Mouse (Mus musculus) intestine, embryonic 15.5 days (tissue): ENCODE data around the gene Ipmk. TPM values are rescaled to one million over a fixed set of nuclear protein-coding genes. Genes with fewer than 3 reads are reported as not detected.

Source experiments
- ATAC-seq: fragments of 200-750 bp; cut with Nextera tagmentation; 2 replicates; pipeline ENCODE4 v1.8.0; 2017; ENCODE audit warnings: moderate TSS enrichment, moderate library complexity
- H3K27ac ChIP-seq: fragments of 300-500 bp; sonication (generic); 2 replicates; pipeline ENCODE4 v1.5.1; 2015; ENCODE audit warnings: mild to moderate bottlenecking, inconsistent platforms
- H3K27me3 ChIP-seq: fragments of 300-500 bp; sonication (generic); replicated peaks from 2 replicates; pipeline ENCODE4 v1.6.1; 2015; ENCODE audit warnings: inconsistent platforms
- H3K36me3 ChIP-seq: fragments of 300-500 bp; sonication (generic); 2 replicates; pipeline ENCODE4 v1.6.1; 2015; ENCODE audit warnings: inconsistent platforms
- H3K4me1 ChIP-seq: fragments of 300-500 bp; sonication (generic); replicated peaks from 2 replicates; pipeline ENCODE4 v1.6.1; 2015; ENCODE audit warnings: inconsistent platforms
- H3K4me2 ChIP-seq: fragments of 300-500 bp; sonication (generic); replicated peaks from 2 replicates; pipeline ENCODE4 v1.6.1; 2015; ENCODE audit warnings: mild to moderate bottlenecking, inconsistent platforms
- H3K4me3 ChIP-seq: fragments of 300-500 bp; sonication (generic); replicated peaks from 2 replicates; pipeline ENCODE4 v1.5.1; 2015; ENCODE audit warnings: inconsistent platforms
- H3K9ac ChIP-seq: fragments of 300-500 bp; sonication (generic); 2 replicates; pipeline ENCODE4 v1.6.1; 2015; ENCODE audit warnings: inconsistent platforms
- H3K9me3 ChIP-seq: fragments of 300-500 bp; sonication (generic); 2 replicates; pipeline ENCODE4 v1.6.1; 2016; ENCODE audit warnings: inconsistent platforms
- WGBS: fragments of 180-500 bp; shearing (Covaris S2); methylation state at CpG from one replicate; pipeline ENCODE4 v1.1.7; 2015; 5-methylcytosine and 5-hydroxymethylcytosine counted together
- polyA plus RNA-seq: library from polyadenylated mRNA; unstranded; fragments of >200 nt; fragmentation: Nextera tagmentation; extraction: Ambion mirVana; gene quantifications from 2 replicates; pipeline ENCODE4 v1.2.1, GENCODE M21; 2015

Gene Ipmk
- polyA plus RNA-seq, 1 experiment from 2014 or later: 28.3 TPM

DNA sequence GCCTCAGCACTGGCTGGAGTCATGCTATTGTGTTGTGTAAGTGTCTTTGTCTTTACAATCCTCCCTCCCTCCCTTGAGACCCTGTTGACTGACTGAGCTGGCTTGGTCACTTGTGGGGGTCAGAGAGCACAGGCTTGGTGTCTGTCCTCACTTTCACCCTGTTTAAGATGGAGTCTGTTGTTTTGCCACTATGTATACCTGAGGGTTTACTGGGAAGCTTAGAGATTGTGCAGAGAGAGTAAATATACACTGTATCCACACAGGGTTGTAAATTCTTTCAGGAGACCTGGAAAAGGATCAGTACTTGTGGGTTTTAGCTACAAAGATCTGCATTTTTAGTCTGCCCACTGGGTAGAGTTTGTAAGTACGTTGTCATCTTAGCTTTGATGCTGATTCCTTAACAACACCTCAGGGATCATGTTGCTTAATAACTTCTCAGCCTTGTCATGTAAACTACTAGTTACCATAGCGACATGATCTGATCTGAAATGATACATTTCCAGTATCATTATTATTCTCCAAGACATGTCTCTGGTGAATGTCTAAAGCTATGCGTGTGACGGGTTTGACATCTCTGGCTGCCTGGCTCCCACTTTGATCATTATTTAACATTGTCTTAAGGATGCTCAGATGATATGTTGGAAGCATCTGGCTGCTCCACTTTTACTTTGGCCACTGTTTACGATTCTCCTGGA lies 58.1 kb downstream of the Ipmk start:
- no peak overlapping the region for H3K27ac ChIP-seq
- no peak overlapping the region for H3K9ac ChIP-seq
- H3K36me3 ChIP-seq: no peaks in the 10 kb centered on the region
- WGBS: 80% methylated on average over 5 of the region's 5 CpGs
- H3K4me1 ChIP-seq: no peaks in the 10 kb centered on the region
- no peaks in the 10 kb centered on the region for H3K9me3 ChIP-seq
- no peaks in the 10 kb centered on the region for H3K27me3 ChIP-seq
- H3K4me2 ChIP-seq: no peak overlapping the region
- no peak overlapping the region for H3K4me3 ChIP-seq
- ATAC-seq: no peak

DNA sequence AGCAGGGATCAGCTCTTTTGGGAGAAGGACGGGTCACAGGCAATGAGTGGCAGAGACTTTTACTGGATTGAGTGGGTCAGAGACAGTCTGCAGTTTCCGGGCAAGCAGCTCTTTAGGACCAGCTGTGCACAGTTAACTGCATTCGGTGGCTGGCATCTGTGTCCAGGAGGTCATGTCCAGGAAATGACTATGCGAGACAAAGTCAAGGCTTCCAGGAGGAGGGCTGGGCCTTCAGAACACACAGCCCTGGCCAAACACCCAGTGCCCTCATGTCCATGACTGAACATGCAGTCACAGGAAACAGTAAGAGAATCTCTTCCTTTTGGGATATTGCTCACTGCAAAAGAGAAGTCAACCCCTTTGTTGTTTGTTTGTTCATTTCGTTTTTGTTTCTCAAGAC lies 62.4 kb downstream of the Ipmk start:
- Histone ChIP-seq H3K4me2 (no peak overlapping the region), H3K4me1 (no peaks in the 10 kb centered on the region), H3K36me3 (no peaks in the 10 kb centered on the region), H3K4me3 (no peak overlapping the region), H3K27me3 (no peaks in the 10 kb centered on the region), H3K9ac (no peak overlapping the region), H3K9me3 (no peaks in the 10 kb centered on the region), H3K27ac (no peak overlapping the region)
- 69% methylated on average over 5 of the region's 5 CpGs for WGBS
- no peak for ATAC-seq

DNA sequence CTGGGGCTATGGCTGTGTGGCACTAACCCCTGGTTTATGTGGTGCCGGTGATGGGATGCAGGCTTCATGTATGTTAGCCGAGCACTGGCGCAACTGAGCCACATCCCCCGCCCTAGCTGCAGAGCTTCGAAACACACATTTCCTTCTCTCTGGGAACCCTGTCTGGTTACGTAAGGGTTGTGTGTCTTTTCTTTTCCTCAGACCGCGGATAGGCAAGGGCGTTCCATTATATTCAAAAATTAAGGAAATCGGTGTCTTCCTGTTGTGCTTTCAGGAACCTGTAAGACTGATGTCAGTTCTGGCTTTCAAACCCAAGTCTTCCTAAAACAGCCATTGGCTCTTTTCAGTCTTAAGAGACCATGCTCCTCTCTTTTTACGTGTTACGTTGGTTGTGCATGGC lies 65.8 kb downstream of the Ipmk start:
- Histone ChIP-seq H3K27ac (no peak overlapping the region), H3K4me2 (no peak overlapping the region), H3K27me3 (no peaks in the 10 kb centered on the region), H3K9me3 (no peaks in the 10 kb centered on the region), H3K9ac (no peak overlapping the region), H3K4me3 (no peak overlapping the region), H3K4me1 (no peaks in the 10 kb centered on the region), H3K36me3 (no peaks in the 10 kb centered on the region)
- 87% methylated on average over 12 of the region's 12 CpGs for WGBS
- ATAC-seq: no peak

DNA sequence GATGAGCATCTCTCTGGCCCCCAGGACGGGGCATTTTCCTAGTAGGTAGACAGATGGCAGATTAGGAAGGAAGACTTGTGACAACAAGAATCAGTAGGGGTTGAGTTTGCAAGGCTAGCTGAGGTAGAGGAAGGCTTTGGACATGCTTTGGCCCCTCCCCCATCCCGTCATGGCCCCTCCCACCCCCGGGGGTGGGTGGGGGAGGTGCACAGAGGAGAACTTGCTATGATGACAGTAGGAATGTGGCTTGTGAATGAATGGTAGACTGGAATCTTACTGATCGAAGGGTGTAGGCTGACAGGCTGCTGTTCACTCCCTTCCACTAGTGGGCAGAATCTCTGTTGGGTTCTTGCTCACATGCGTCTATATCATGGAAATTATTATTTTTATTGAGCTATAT lies 74.0 kb downstream of the Ipmk start:
- H3K27me3 ChIP-seq: no peaks in the 10 kb centered on the region
- ATAC-seq: no peak
- no peaks in the 10 kb centered on the region for H3K4me1 ChIP-seq
- no peak overlapping the region for H3K27ac ChIP-seq
- H3K9ac ChIP-seq: no peak overlapping the region
- no peaks in the 10 kb centered on the region for H3K9me3 ChIP-seq
- no peak overlapping the region for H3K4me3 ChIP-seq
- H3K36me3 ChIP-seq: no peaks in the 10 kb centered on the region
- no peak overlapping the region for H3K4me2 ChIP-seq
- WGBS: 57% methylated on average over 5 of the region's 5 CpGs

DNA sequence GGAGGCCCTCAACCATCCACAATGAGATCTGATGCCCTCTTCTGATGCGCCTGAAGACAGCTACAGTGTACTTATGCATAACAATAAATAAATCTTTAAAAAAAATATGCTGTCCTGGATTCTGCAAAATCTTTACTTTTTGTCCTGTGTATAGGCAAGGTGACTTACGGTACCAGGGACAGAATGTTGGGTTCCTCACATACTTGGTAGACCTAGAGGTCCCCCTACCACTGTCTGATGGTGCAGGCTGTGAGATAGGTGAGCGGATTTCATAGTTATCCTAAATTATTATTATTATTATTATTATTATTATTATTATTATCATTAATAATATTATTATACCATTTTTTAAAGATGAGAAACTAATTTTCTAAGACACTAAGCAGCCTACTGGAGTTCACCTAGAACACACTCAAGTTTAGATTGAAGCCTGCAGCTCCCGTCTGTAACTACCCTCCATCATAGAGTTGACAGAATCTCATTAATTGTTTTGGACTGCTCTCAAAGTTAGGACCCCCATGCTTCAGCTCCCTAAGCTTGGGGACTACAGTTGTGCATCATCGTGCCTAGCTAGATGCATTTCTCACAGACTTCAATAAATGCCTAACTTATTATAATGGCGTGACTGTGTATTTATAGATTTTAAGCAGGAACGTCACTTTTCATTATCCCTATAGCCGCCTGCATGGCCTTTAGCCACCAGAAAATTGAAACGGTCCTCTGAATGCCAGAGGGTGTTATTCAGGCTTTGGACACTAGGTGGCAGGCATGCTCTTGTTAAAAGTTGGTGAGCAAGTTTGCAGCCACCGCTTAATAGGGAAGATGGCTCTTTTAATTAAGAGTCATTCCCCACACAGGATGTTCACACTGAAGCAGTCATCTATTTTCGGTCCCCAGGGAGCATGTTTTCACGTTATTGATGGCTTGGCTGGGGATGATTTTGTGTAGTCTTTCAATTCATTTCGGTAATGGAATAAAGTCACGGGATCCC lies 74.8 kb downstream of the Ipmk start:
- H3K27ac ChIP-seq: no peak overlapping the region
- no peaks in the 10 kb centered on the region for H3K9me3 ChIP-seq
- no peaks in the 10 kb centered on the region for H3K27me3 ChIP-seq
- no peak overlapping the region for H3K4me2 ChIP-seq
- H3K4me1 ChIP-seq: no peaks in the 10 kb centered on the region
- H3K9ac ChIP-seq: no peak overlapping the region
- 43% methylated on average over 14 of the region's 14 CpGs for WGBS
- no peaks in the 10 kb centered on the region for H3K36me3 ChIP-seq
- no peak for ATAC-seq
- no peak overlapping the region for H3K4me3 ChIP-seq

DNA sequence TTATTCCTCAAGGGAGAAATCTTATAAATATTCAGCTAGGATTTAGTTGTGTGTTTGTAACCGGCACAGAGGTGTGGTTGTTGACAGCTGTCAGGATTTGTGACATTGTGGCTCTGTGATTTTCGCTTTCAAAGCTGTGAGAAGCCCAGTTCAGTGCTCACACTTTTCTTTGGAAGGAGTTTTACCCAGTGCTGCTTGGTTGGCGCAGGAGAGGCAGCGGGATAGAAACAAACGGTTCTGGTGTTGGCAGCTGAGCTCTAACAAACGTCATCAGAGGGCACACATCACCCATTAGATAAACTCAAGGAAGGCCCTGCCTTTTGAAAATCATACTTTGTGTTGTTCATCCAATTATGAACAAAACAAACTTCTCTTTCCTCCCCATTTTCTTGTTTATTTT lies 79.2 kb downstream of the Ipmk start:
- 77% methylated on average over 6 of the region's 6 CpGs for WGBS
- no peak overlapping the region for H3K4me3 ChIP-seq

DNA sequence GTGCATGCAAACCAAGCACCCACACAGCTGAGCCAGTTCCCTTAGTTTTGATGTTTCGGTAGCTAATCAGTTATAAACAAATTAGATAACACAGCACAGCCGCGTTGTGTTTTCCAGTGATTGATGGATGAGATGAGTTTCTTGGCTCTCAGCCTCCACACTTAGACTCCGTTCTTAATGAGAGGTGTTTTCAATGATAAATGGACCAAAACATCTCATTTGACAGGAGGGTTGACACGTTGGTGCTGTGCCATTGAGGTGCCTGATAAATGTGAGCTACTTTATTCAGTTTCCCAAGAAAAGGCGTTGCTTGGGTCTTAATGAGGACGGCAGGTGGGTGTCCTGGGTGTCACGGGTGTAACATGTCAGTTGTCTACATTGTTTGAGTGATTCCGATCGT lies 79.8 kb downstream of the Ipmk start:
- no peak for ATAC-seq
- 65% methylated on average over 10 of the region's 10 CpGs for WGBS
- Histone ChIP-seq H3K4me1 (no peaks in the 10 kb centered on the region), H3K4me2 (no peak overlapping the region), H3K27ac (no peak overlapping the region), H3K9ac (no peak overlapping the region), H3K9me3 (no peaks in the 10 kb centered on the region), H3K27me3 (no peaks in the 10 kb centered on the region), H3K4me3 (no peak overlapping the region), H3K36me3 (no peaks in the 10 kb centered on the region)

More for the DNA sequence above, 79.2 kb downstream of the Ipmk start:
- no peak overlapping the region for H3K4me2 ChIP-seq
- no peak for ATAC-seq
- no peaks in the 10 kb centered on the region for H3K27me3 ChIP-seq
- H3K9me3 ChIP-seq: no peaks in the 10 kb centered on the region
- no peak overlapping the region for H3K9ac ChIP-seq
- no peaks in the 10 kb centered on the region for H3K36me3 ChIP-seq
- no peaks in the 10 kb centered on the region for H3K4me1 ChIP-seq
- H3K27ac ChIP-seq: no peak overlapping the region

DNA sequence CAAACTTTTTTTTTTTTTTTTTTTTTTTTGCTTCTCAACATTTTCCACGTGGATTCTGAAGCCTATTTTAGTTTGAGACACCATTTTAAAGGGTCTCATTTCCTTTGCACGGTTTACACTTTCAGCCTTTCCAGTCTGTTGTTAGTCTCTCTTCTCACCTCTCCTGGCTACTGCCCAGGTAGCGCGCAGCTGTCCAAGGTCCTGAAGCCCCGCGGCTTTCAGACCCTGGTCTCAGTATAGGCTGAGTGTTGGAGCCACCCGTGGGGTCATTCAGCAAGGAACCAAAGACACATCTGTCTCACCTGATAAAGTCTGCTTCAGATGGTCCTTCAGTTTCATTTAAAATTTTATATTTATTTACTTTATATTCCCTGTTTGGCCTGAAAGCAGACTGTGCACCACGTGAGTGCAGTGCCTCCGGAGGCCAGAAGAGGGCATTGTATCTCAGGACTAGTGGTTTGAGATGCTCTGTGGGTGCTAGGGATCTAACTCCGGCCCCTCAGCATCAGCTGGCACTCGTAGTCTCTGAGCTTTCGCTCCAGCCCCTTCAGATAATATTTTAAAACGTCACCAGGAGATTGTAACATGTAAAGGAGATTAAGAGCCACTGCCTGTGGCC lies 80.8 kb downstream of the Ipmk start:
- WGBS: 56% methylated on average over 13 of the region's 13 CpGs
- H3K36me3 ChIP-seq: no peaks in the 10 kb centered on the region
- H3K4me2 ChIP-seq: no peak overlapping the region
- no peaks in the 10 kb centered on the region for H3K4me1 ChIP-seq
- no peak for ATAC-seq
- no peak overlapping the region for H3K9ac ChIP-seq
- no peaks in the 10 kb centered on the region for H3K27me3 ChIP-seq
- no peak overlapping the region for H3K27ac ChIP-seq
- no peak overlapping the region for H3K4me3 ChIP-seq
- no peaks in the 10 kb centered on the region for H3K9me3 ChIP-seq

DNA sequence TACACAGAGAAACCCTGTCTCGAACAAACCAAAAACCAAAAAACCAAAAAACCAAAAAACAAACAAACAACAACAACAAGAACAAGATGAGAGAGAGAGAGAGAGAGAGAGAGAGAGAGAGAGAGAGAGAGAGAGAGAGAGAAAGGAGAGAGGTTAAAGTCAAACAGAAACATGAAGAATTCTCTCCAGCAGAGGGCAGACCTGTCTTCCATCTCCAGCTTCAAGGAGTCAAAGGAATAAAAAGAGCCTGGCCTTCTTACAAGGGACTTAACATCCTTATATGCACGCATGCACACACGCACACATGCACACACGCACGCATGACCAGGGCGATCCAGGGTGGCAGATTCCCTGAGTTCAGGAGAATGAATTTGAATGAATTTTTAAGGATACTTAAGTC lies 83.1 kb downstream of the Ipmk start:
- Histone ChIP-seq H3K27ac (no peak overlapping the region), H3K27me3 (no peaks in the 10 kb centered on the region), H3K4me3 (no peak overlapping the region), H3K4me1 (no peaks in the 10 kb centered on the region), H3K9me3 (no peaks in the 10 kb centered on the region), H3K4me2 (no peak overlapping the region), H3K9ac (no peak overlapping the region), H3K36me3 (no peaks in the 10 kb centered on the region)
- 87% methylated on average over 6 of the region's 6 CpGs for WGBS
- ATAC-seq: no peak

DNA sequence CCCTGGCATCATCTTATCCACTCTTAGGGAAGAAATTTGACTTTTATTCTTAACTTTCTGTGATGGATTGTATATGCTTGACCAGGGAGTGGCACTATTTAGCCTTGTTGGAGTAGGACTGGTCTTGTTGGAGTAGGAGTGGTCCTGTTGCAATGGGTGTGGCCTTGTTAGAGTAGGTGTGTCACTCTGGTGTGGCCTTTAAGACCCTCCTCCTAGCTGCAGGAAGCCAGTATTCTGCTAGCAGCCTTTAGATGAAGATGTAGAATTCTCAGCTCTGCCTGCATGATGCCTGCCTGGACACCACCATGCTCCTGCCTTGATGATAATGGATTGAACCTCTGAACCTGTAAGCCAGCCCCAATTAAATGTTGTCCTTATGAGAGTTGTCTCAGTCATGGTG lies 95.5 kb downstream of the Ipmk start:
- Histone ChIP-seq H3K9ac (no peak overlapping the region), H3K9me3 (no peaks in the 10 kb centered on the region), H3K27ac (no peak overlapping the region), H3K4me3 (no peak overlapping the region), H3K4me1 (no peaks in the 10 kb centered on the region), H3K4me2 (no peak overlapping the region), H3K27me3 (no peaks in the 10 kb centered on the region), H3K36me3 (no peaks in the 10 kb centered on the region)
- ATAC-seq: no peak

DNA sequence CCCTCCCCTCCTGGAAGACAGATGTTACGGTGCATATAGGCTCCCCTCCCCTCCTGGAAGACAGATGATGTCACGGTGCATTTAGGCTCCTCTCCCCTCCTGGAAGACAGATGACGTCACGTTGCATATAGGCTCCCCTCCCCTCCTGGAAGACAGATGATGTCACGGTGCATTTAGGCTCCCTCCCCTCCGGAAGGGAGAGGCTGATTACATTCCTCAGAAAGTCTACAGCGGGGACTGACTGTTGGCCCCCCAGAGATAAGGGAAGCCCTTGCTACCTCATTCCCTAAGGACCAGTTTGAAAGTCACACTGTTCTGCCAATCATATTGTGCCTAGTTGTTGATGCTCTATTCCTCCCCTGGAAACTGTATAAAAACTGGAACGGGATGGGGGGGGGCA lies 100.1 kb downstream of the Ipmk start:
- no peaks in the 10 kb centered on the region for H3K27me3 ChIP-seq
- WGBS: 69% methylated on average over 8 of the region's 8 CpGs
- H3K9me3 ChIP-seq: no peaks in the 10 kb centered on the region
- no peak overlapping the region for H3K4me2 ChIP-seq
- H3K27ac ChIP-seq: no peak overlapping the region
- no peak for ATAC-seq
- H3K4me3 ChIP-seq: no peak overlapping the region
- no peaks in the 10 kb centered on the region for H3K36me3 ChIP-seq
- no peaks in the 10 kb centered on the region for H3K4me1 ChIP-seq
- H3K9ac ChIP-seq: no peak overlapping the region

DNA sequence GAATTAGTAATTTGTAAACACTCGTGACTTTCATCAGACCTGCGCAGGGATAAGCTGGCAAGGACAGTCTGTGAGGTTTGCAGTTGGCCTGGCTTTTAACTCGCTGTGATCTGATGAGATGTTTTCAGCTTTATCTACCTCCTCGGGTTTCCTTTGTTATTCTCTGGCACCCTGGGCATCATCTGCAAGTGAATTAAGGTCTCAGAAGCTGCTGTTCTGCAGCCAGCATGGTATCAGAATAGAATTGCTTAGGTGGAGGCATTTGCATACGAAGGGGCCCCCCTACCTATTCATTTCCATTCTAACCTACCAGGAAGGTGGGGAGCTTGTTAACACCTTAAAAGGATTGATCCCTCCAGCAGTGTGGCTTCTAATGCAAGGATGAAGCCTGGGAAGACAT lies 100.7 kb downstream of the Ipmk start:
- Histone ChIP-seq H3K36me3 (no peaks in the 10 kb centered on the region), H3K9ac (no peak overlapping the region), H3K27me3 (no peaks in the 10 kb centered on the region), H3K4me2 (no peak overlapping the region), H3K9me3 (no peaks in the 10 kb centered on the region), H3K27ac (no peak overlapping the region), H3K4me3 (no peak overlapping the region), H3K4me1 (no peaks in the 10 kb centered on the region)
- WGBS: 76% methylated on average over 5 of the region's 5 CpGs
- ATAC-seq: no peak
